Mouse (Mus musculus) embryo, embryonic 11.5 days (tissue): ENCODE measurements around the gene Bcor.

Experiments
- DNase-seq: peaks from one replicate; pipeline ENCODE4 v3.0.0-alpha.2; 2012; ENCODE audit warnings: low read depth, low spot score

Bcor gene

GRCm38 (mm10) chrX:12151269-12151995 lies 8.7 kb downstream of the Bcor start:
- DNase-seq: no peak

GRCm38 (mm10) chrX:12150425-12150824 lies 9.7 kb downstream of the Bcor start:
- DNase-seq: no peak

- no peak for DNase-seq
Measured at GRCm38 (mm10) chrX:12146263-12146662, 13.9 kb downstream of the Bcor start.

GRCm38 (mm10) chrX:12142832-12143231 lies 17.3 kb downstream of the Bcor start:
- no peak for DNase-seq

- no peak for DNase-seq
Measured at GRCm38 (mm10) chrX:12140086-12140740, 19.9 kb downstream of the Bcor start.

GRCm38 (mm10) chrX:12138266-12138665 lies 21.9 kb downstream of the Bcor start:
- no peak for DNase-seq

- no peak for DNase-seq
Measured at GRCm38 (mm10) chrX:12137121-12137521, 23.0 kb downstream of the Bcor start.

- no peak for DNase-seq
Measured at GRCm38 (mm10) chrX:12136261-12137101, 23.7 kb downstream of the Bcor start.

GRCm38 (mm10) chrX:12135121-12136111 lies 24.7 kb downstream of the Bcor start:
- DNase-seq: no peak

GRCm38 (mm10) chrX:12134541-12134940 lies 25.6 kb downstream of the Bcor start:
- no peak for DNase-seq

- DNase-seq: no peak
Measured at GRCm38 (mm10) chrX:12133836-12134431, 26.2 kb downstream of the Bcor start.

GRCm38 (mm10) chrX:12133178-12133835 lies 26.8 kb downstream of the Bcor start:
- no peak for DNase-seq

- DNase-seq: no peak
Measured at GRCm38 (mm10) chrX:12132541-12133177, 27.5 kb downstream of the Bcor start.

GRCm38 (mm10) chrX:12129828-12130809 lies 30.0 kb downstream of the Bcor start:
- DNase-seq: no peak

- no peak for DNase-seq
Measured at GRCm38 (mm10) chrX:12129230-12129629, 30.9 kb downstream of the Bcor start.

GRCm38 (mm10) chrX:12128165-12129083 lies 31.7 kb downstream of the Bcor start:
- DNase-seq: no peak

GRCm38 (mm10) chrX:12127799-12128164 lies 32.4 kb downstream of the Bcor start:
- no peak for DNase-seq
